Mouse (Mus musculus): Measurements from ENCODE around the gene Ilf3.
"Not testable (repeated sequence)": the region's sequence is repeated elsewhere in the genome, so short reads cannot be mapped to it uniquely, and the experiment has no call there.

Ilf3 gene

GRCm38 (mm10) chr9:21367357-21368111, at the start of gene Ilf3:
Ilf3 (plus strand) TSS chr9:21367871.
- DNase-seq (ENCODE audit: low read depth in 1 of 2, low spot score in 2 of 2) = peak; percentile 99 to 100

- no peak for DNase-seq (ENCODE audit: low read depth in 1 of 2, low spot score in 2 of 2)
Measured at GRCm38 (mm10) chr9:21318792-21319191, 48.9 kb upstream of the Ilf3 start.

- DNase-seq (ENCODE audit: low read depth in 1 of 2, low spot score in 2 of 2) = no peak
Measured at GRCm38 (mm10) chr9:21319503-21319902, 48.2 kb upstream of the Ilf3 start.

GRCm38 (mm10) chr9:21320280-21320618, 47.4 kb upstream of the Ilf3 start:
- DNase-seq (ENCODE audit: low read depth in 1 of 2, low spot score in 2 of 2) = no peak

GRCm38 (mm10) chr9:21320619-21321512, 46.8 kb upstream of the Ilf3 start, which contains the start of gene Slc44a2:
Slc44a2 (plus strand) TSS chr9:21320698.
- DNase-seq (ENCODE audit: low read depth in 1 of 2, low spot score in 2 of 2) = peak; percentile 52 to 83

GRCm38 (mm10) chr9:21321513-21321835, 46.2 kb upstream of the Ilf3 start:
- peak; percentile 36 to 71 for DNase-seq (ENCODE audit: low read depth in 1 of 2, low spot score in 2 of 2)

- DNase-seq (ENCODE audit: low read depth in 1 of 2, low spot score in 2 of 2) = no peak
Measured at GRCm38 (mm10) chr9:21322211-21322916, 45.3 kb upstream of the Ilf3 start.

GRCm38 (mm10) chr9:21322917-21323297, 44.8 kb upstream of the Ilf3 start:
- not testable (repeated sequence) for DNase-seq (ENCODE audit: low read depth in 1 of 2, low spot score in 2 of 2)

- DNase-seq (ENCODE audit: low read depth in 1 of 2, low spot score in 2 of 2) = no peak
Measured at GRCm38 (mm10) chr9:21324269-21324668, 43.4 kb upstream of the Ilf3 start.

- DNase-seq (ENCODE audit: low read depth in 1 of 2, low spot score in 2 of 2) = no peak
Measured at GRCm38 (mm10) chr9:21327569-21327968, 40.1 kb upstream of the Ilf3 start.

GRCm38 (mm10) chr9:21328041-21328440, 39.6 kb upstream of the Ilf3 start:
- DNase-seq (ENCODE audit: low read depth in 1 of 2, low spot score in 2 of 2) = no peak

GRCm38 (mm10) chr9:21329041-21329440, 38.6 kb upstream of the Ilf3 start:
- no peak for DNase-seq (ENCODE audit: low read depth in 1 of 2, low spot score in 2 of 2)

GRCm38 (mm10) chr9:21329699-21330289, 37.9 kb upstream of the Ilf3 start:
- DNase-seq (ENCODE audit: low read depth in 1 of 2, low spot score in 2 of 2) = no peak

GRCm38 (mm10) chr9:21331365-21332140, 36.1 kb upstream of the Ilf3 start:
- DNase-seq (ENCODE audit: low read depth in 1 of 2, low spot score in 2 of 2) = no peak

GRCm38 (mm10) chr9:21332161-21333061, 35.3 kb upstream of the Ilf3 start:
- no peak for DNase-seq (ENCODE audit: low read depth in 1 of 2, low spot score in 2 of 2)

- DNase-seq (ENCODE audit: low read depth in 1 of 2, low spot score in 2 of 2) = no peak
Measured at GRCm38 (mm10) chr9:21333523-21333922, 34.1 kb upstream of the Ilf3 start.

- DNase-seq (ENCODE audit: low read depth in 1 of 2, low spot score in 2 of 2) = no peak
Measured at GRCm38 (mm10) chr9:21334747-21335146, 32.9 kb upstream of the Ilf3 start.

- DNase-seq (ENCODE audit: low read depth in 1 of 2, low spot score in 2 of 2) = no peak
Measured at GRCm38 (mm10) chr9:21335391-21335790, 32.3 kb upstream of the Ilf3 start.

- DNase-seq (ENCODE audit: low read depth in 1 of 2, low spot score in 2 of 2) = no peak
Measured at GRCm38 (mm10) chr9:21336491-21336890, 31.2 kb upstream of the Ilf3 start.

- no peak for DNase-seq (ENCODE audit: low read depth in 1 of 2, low spot score in 2 of 2)
Measured at GRCm38 (mm10) chr9:21337652-21338051, 30.0 kb upstream of the Ilf3 start.

All from monocyte, adult 2 months (primary cell).